8 mouse cellular contexts compared by ENCODE assay signal in the genomic region with DNA sequence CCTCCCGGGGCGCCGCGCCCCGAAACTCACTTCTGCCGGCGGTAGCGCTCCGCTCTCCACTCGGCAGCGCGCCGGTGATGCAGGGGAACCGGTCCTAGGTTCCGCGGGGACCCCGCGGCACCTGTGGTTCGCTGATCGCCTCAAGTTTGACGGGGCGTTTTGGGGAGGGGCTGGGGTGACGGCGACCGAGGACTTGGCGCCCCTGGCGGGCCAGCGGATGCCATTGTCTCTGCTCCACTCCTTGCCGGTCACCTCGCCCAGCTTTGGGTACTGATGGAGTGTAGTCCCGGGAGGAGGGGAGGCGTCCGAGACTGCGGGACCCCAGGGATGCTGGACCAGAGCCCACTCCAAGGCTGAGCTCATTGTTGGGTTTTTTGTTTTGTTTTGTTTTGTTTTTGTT. TPM values are rescaled to one million over a fixed set of nuclear protein-coding genes. Genes with fewer than 3 reads are reported as not detected.
DNase-seq lines count a peak whose midpoint lies in the region; ATAC-seq lines count a peak whose summit lies in the region.

No protein-coding gene starts in this region.

- peak overlapping the region; percentile 70 for H3K9ac ChIP-seq in heart, embryonic 14.5 days (ENCODE audit: low read length)
- peak overlapping the region; percentile 51 for H3K9ac ChIP-seq in lung, embryonic 15.5 days

- no peaks in the 10 kb centered on the region for H3K4me1 ChIP-seq in embryonic facial prominence, embryonic 10.5 days
- H3K4me1 ChIP-seq in heart, embryonic 14.5 days (ENCODE audit: control insufficient read depth in 2 of 2, insufficient read depth in 2 of 2, low read length in 2 of 2) = no peaks in the 10 kb centered on the region; a peak in 1 of 4 replicates
- H3K4me1 ChIP-seq in lung, embryonic 15.5 days = no peaks in the 10 kb centered on the region

- peaks cover 47% of the 10 kb centered on the region for H3K27me3 ChIP-seq in embryonic facial prominence, embryonic 10.5 days (replicated peaks; ENCODE audit: low read depth, poor library complexity, severe bottlenecking)
- H3K27me3 ChIP-seq in heart, embryonic 14.5 days (ENCODE audit: control insufficient read depth, insufficient read depth, low read length) = no peaks in the 10 kb centered on the region
- no peaks in the 10 kb centered on the region for H3K27me3 ChIP-seq in lung, embryonic 15.5 days

- peak overlapping the region; percentile 70 for H3K4me2 ChIP-seq in heart, embryonic 14.5 days (ENCODE audit: low read length)
- peak overlapping the region; percentile 58 for H3K4me2 ChIP-seq in lung, embryonic 15.5 days

- peak; percentile 65 for DNase-seq in CD4-positive, CD25-positive, alpha-beta regulatory T cell, adult 2 months (ENCODE audit: low read depth, low spot score)
- peak; percentile 39 for DNase-seq in ZHBTc4 (ENCODE audit: low read depth, low spot score)
- DNase-seq in embryonic facial prominence, embryonic 10.5 days (ENCODE audit: low spot score) = peak; percentile 69
- DNase-seq in kidney, postnatal 10 days = peak; percentile 49

- peak overlapping the region; percentile 68 for H3K4me3 ChIP-seq in embryonic facial prominence, embryonic 10.5 days
- peak overlapping the region; percentile 65 to 73 for H3K4me3 ChIP-seq in heart, embryonic 14.5 days (ENCODE audit: control insufficient read depth in 1 of 2, insufficient read depth in 1 of 2, low read depth in 1 of 2, low read length in 2 of 2)
- H3K4me3 ChIP-seq in lung, embryonic 15.5 days = peak overlapping the region; percentile 69

- ATAC-seq in heart, embryonic 14.5 days (ENCODE audit: insufficient number of reproducible peaks, insufficient read depth, low FRiP score, low read depth) = no peak
- peak; percentile 33 for ATAC-seq in lung, embryonic 15.5 days (ENCODE audit: borderline replicate concordance, extremely low read depth, low FRiP score, low TSS enrichment)
- peak; percentile 22 for ATAC-seq in neutrophil, adult 5-6 weeks (ENCODE audit: extremely low read depth, insufficient number of reproducible peaks, low FRiP score, poor library complexity, severe bottlenecking)
- no peak for ATAC-seq in erythroid progenitor cell, adult 5-6 weeks (replicated peaks; ENCODE audit: low FRiP score, poor library complexity, severe bottlenecking)

- H3K36me3 ChIP-seq in embryonic facial prominence, embryonic 10.5 days (replicated peaks) = no peaks in the 10 kb centered on the region
- H3K36me3 ChIP-seq in heart, embryonic 14.5 days (ENCODE audit: control insufficient read depth, insufficient read depth, low read length) = no peaks in the 10 kb centered on the region
- no peaks in the 10 kb centered on the region for H3K36me3 ChIP-seq in lung, embryonic 15.5 days

- H3K9me3 ChIP-seq in embryonic facial prominence, embryonic 10.5 days = peaks cover 11% of the 10 kb centered on the region
- H3K9me3 ChIP-seq in heart, embryonic 14.5 days (ENCODE audit: control insufficient read depth, low read length) = no peaks in the 10 kb centered on the region
- H3K9me3 ChIP-seq in lung, embryonic 15.5 days = no peaks in the 10 kb centered on the region

- peak overlapping the region; percentile 87 for H3K27ac ChIP-seq in embryonic facial prominence, embryonic 10.5 days (replicated peaks)
- H3K27ac ChIP-seq in heart, embryonic 14.5 days (replicated peaks in 1 of 2; ENCODE audit: control insufficient read depth in 1 of 2, insufficient read depth in 1 of 2, low read depth in 2 of 2, low read length in 2 of 2) = peak overlapping the region in 1 of 2 experiments; percentile 73; a peak in 3 of 4 replicates
- H3K27ac ChIP-seq in lung, embryonic 15.5 days = peak overlapping the region; percentile 63; the same call in 1 of the 2 replicates

- WGBS in embryonic facial prominence, embryonic 10.5 days = 19% methylated on average over 34 of the region's 34 CpGs
- WGBS in heart, embryonic 14.5 days = 14% methylated on average over 34 of the region's 34 CpGs
- 19% methylated on average over 34 of the region's 34 CpGs for WGBS in lung, embryonic 15.5 days

RNA-seq across cellular contexts. Expression of gene Ap1s2, which starts 0.6 kb away (rescaled TPM):
- 20.8 and 22.7 TPM in 2 replicates for polyA plus RNA-seq in embryonic facial prominence, embryonic 10.5 days (2016; fragmentation: Nextera tagmentation; extraction: Ambion mirVana)
- 20.5 and 22.0 TPM in 2 replicates for polyA plus RNA-seq in heart, embryonic 14.5 days (2014; fragmentation: Nextera tagmentation; extraction: Ambion mirVana)
- 22.3 and 23.2 TPM in 2 replicates for polyA plus RNA-seq in lung, embryonic 15.5 days (2015; fragmentation: Nextera tagmentation; extraction: Ambion mirVana)
- 61.6 and 77.7 TPM in 2 replicates for total RNA-seq in neutrophil, adult 5-6 weeks (2017)
- total RNA-seq in erythroid progenitor cell, adult 5-6 weeks (2015; ENCODE audit: low replicate concordance) = 17.3 and 26.0 TPM in 2 replicates
- total RNA-seq in erythroid progenitor cell, adult 5-6 weeks (2017; ENCODE audit: low replicate concordance) = 8.5 and 14.2 TPM in 2 replicates

RNA-seq across cellular contexts. Expression of gene Zrsr2, which starts 49.1 kb away (rescaled TPM):
- polyA plus RNA-seq in embryonic facial prominence, embryonic 10.5 days (2016; fragmentation: Nextera tagmentation; extraction: Ambion mirVana) = 67.8 and 82.6 TPM in 2 replicates
- 29.5 and 30.9 TPM in 2 replicates for polyA plus RNA-seq in heart, embryonic 14.5 days (2014; fragmentation: Nextera tagmentation; extraction: Ambion mirVana)
- 52.1 and 52.6 TPM in 2 replicates for polyA plus RNA-seq in lung, embryonic 15.5 days (2015; fragmentation: Nextera tagmentation; extraction: Ambion mirVana)
- 52.7 and 58.8 TPM in 2 replicates for total RNA-seq in neutrophil, adult 5-6 weeks (2017)
- 26.4 and 50.5 TPM in 2 replicates for total RNA-seq in erythroid progenitor cell, adult 5-6 weeks (2015; ENCODE audit: low replicate concordance)
- total RNA-seq in erythroid progenitor cell, adult 5-6 weeks (2017; ENCODE audit: low replicate concordance) = 40.2 and 51.1 TPM in 2 replicates

Comparison
In these comparisons a context has a peak if more than half of its experiments do, and no peak if none do; other contexts are left out.
1. ATAC-seq: peak in lung, embryonic 15.5 days (single experiment) and neutrophil, adult 5-6 weeks (single experiment); none in heart, embryonic 14.5 days (single experiment) and erythroid progenitor cell, adult 5-6 weeks (single experiment).
2. Peak in every context shown above with its lines, with median percentiles within 50 percentile points of each other: DNase-seq and H3K4me3 ChIP-seq.